Mouse (Mus musculus) kidney, postnatal 10 days (tissue): ENCODE results near the gene Gpr176.
"Not testable (repeated sequence)": the region's sequence is repeated elsewhere in the genome, so short reads cannot be mapped to it uniquely, and the experiment has no call there.

Source experiments
- DNase-seq: peaks from one replicate; pipeline ENCODE4 v3.0.0; 2021; ENCODE audit warnings: mixed read lengths

Gpr176 gene

GRCm38 (mm10) chr2:118298601-118299000 lies 74.6 kb downstream of the Gpr176 start:
- DNase-seq = no peak

- DNase-seq = no peak
Observed at GRCm38 (mm10) chr2:118297966-118298365, 75.3 kb downstream of the Gpr176 start.

GRCm38 (mm10) chr2:118295505-118295904 lies 77.7 kb downstream of the Gpr176 start:
- peak; percentile 31 for DNase-seq

- no peak for DNase-seq
Observed at GRCm38 (mm10) chr2:118293583-118293982, 79.6 kb downstream of the Gpr176 start.

- DNase-seq = not testable (repeated sequence)
Observed at GRCm38 (mm10) chr2:118289066-118289460, 84.2 kb downstream of the Gpr176 start.

GRCm38 (mm10) chr2:118288326-118289065 lies 84.7 kb downstream of the Gpr176 start:
- DNase-seq = no peak

GRCm38 (mm10) chr2:118287678-118288077 lies 85.5 kb downstream of the Gpr176 start:
- no peak for DNase-seq

GRCm38 (mm10) chr2:118282467-118282866 lies 90.8 kb downstream of the Gpr176 start:
- DNase-seq = no peak

- no peak for DNase-seq
Observed at GRCm38 (mm10) chr2:118278249-118278648, 95.0 kb downstream of the Gpr176 start.

DNA sequence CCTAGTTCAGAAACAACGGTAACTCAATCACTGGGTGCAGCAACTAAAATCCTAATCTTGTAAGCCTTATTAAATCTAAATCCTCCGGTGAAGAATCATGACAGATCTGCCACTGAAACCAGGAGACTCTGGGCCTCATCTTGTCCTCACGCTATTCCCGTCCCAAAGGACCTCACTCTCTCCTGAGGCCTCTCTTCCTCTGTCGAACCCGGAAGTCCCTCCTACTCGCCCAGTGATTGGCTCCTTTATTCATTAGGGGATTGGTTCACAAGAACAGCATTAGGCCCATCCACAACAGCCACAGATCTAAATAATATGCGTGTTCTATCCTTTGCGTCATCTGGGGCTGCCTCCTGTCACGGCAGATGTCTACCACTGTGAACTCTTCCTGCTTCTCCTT lies 101.6 kb downstream of the Gpr176 start:
- no peak for DNase-seq

DNA sequence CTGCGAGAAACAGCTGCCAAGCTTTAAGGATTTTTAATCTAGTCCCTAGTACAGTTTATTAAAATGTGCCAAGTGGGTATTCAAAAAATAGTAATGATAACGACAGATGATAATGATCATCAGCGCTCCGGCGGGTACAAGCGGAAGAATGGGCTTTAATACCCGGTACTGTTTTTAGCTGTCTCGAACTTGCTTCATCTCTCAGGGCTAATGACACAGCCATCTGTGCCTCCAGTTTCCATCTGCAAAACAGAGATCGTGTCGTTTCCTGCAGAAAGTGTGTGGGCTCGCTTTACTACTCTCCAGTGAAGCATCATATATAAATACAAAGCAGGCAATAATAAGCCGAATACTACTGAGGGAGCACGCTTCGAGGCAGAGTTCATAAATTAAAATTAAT lies 103.0 kb downstream of the Gpr176 start:
- DNase-seq = no peak

DNA sequence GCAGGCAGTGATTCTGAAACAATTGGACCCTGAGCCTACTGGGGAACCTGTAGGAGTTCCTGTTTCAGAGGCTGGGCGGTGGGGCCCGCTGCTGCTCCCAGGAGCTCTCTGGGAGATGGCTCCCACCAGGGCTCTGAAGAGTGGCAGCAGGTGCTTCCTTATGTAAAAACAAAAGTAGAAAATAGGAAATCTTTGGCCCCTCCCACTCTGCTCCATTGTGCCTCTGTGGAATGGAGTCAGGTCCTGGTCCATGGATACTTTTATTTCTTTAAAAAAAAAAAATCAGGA lies 109.4 kb downstream of the Gpr176 start:
- DNase-seq = no peak

GRCm38 (mm10) chr2:118263151-118263913 lies 109.9 kb downstream of the Gpr176 start:
- DNase-seq = peak; percentile 60

- no peak for DNase-seq
Observed at GRCm38 (mm10) chr2:118262673-118263072, 110.5 kb downstream of the Gpr176 start.

- no peak for DNase-seq
Observed at GRCm38 (mm10) chr2:118259746-118260145, 113.5 kb downstream of the Gpr176 start.

- no peak for DNase-seq
Observed at GRCm38 (mm10) chr2:118257094-118257493, 116.1 kb downstream of the Gpr176 start.

- DNase-seq = peak; percentile 90
Observed at GRCm38 (mm10) chr2:118256621-118257053, 116.6 kb downstream of the Gpr176 start, which contains the start of gene Fsip1. Gene Fsip1 (minus strand): TSS chr2:118256966.

- DNase-seq = peak; percentile 25
Observed at GRCm38 (mm10) chr2:118254516-118254915, 118.7 kb downstream of the Gpr176 start.

- DNase-seq = no peak
Observed at GRCm38 (mm10) chr2:118248966-118249365, 124.3 kb downstream of the Gpr176 start.

DNA sequence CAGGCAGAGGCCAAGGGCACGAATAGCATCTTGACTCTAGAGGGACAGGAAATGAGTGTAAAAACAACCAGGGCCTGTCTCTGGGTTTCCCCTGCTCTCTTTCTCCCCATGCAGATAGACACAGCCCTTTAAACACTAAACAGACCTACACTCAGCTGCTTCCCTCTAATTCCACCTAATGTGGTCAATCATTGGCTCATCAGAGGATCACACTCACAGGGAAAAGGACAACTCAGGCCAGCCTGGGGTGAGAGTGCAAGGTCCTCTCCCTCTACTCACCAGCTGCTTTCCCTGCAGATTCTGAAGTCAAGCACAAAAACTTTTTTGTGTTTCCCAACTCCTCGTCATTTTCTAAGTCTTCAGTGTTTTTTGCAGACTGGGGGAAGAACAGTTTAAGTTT lies 125.2 kb downstream of the Gpr176 start:
- DNase-seq = peak; percentile 43

- DNase-seq = peak; percentile 90
Observed at GRCm38 (mm10) chr2:118245914-118246313, 127.3 kb downstream of the Gpr176 start.

DNA sequence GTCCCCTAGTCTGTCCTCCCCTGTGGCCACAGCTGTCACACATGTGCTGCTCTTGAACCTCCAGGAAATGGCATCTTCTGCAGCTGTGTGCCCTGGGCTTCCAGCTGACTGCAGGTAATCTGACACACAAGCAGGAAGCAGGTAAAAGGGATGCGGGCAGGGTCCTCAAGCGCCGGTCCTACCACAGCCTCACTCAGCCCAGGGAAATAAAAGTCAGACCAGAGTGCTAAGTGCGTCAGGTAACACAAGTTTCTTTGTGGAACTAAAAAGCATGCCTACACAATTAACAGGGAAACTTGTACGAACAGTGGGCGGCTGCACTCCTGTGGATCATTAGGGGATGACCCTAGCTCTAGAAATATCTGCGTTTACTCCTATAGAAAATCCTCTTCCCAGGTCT lies 137.0 kb downstream of the Gpr176 start:
- DNase-seq = no peak

GRCm38 (mm10) chr2:118235614-118236013 lies 137.6 kb downstream of the Gpr176 start:
- no peak for DNase-seq

GRCm38 (mm10) chr2:118230544-118230943 lies 142.7 kb downstream of the Gpr176 start:
- no peak for DNase-seq
